Mouse (Mus musculus) forebrain, embryonic 12.5 days (tissue): ENCODE results near the gene Gm20489. TPM values are rescaled to one million over a fixed set of nuclear protein-coding genes. Genes with fewer than 3 reads are reported as not detected.
A peak's percentile ranks its signal among the peaks of the same experiment; 100 is the strongest.

Experiments
- ATAC-seq: fragments of 200-750 bp; cut with Nextera tagmentation; 2 replicates; pipeline ENCODE4 v1.8.0; 2017; ENCODE audit warnings: moderate TSS enrichment; ENCODE audit not compliant: low FRiP score
- H3K27ac ChIP-seq: fragments of 300-500 bp; sonication (generic); 2 replicates; pipeline ENCODE4 v1.5.1; 2016; ENCODE audit warnings: mild to moderate bottlenecking
- H3K27me3 ChIP-seq: fragments of 300-500 bp; sonication (generic); 2 replicates; pipeline ENCODE4 v1.6.1; 2016; ENCODE audit warnings: mild to moderate bottlenecking
- H3K36me3 ChIP-seq: fragments of 300-500 bp; sonication (generic); replicated peaks from 2 replicates; pipeline ENCODE4 v1.6.1; 2016; ENCODE audit warnings: mild to moderate bottlenecking
- H3K4me1 ChIP-seq: fragments of 300-500 bp; sonication (generic); 2 replicates; pipeline ENCODE4 v1.6.1; 2016
- H3K4me2 ChIP-seq: fragments of 300-500 bp; sonication (generic); 2 replicates; pipeline ENCODE4 v1.6.1; 2016; ENCODE audit warnings: mild to moderate bottlenecking, moderate library complexity
- H3K4me3 ChIP-seq: fragments of 300-500 bp; sonication (generic); replicated peaks from 2 replicates; pipeline ENCODE4 v1.5.1; 2016; ENCODE audit warnings: mild to moderate bottlenecking
- H3K9ac ChIP-seq: fragments of 300-500 bp; sonication (generic); 2 replicates; pipeline ENCODE4 v1.6.1; 2016; ENCODE audit warnings: mild to moderate bottlenecking
- H3K9me3 ChIP-seq: fragments of 300-500 bp; sonication (generic); 2 replicates; pipeline ENCODE4 v1.6.1; 2016
- WGBS: fragments of 180-500 bp; shearing (Covaris S2); methylation state at CpG from one replicate; pipeline ENCODE4 v1.1.7; 2016; 5-methylcytosine and 5-hydroxymethylcytosine counted together
- polyA plus RNA-seq: library from polyadenylated mRNA; unstranded; fragments of >200 nt; fragmentation: Nextera tagmentation; extraction: Ambion mirVana; gene quantifications from 2 replicates; pipeline ENCODE4 v1.2.1, GENCODE M21; 2016

The Gm20489 gene
- polyA plus RNA-seq, 1 experiment from 2014 or later, result not detected

- Histone ChIP-seq H3K27me3 (peaks cover 2% of the 10 kb centered on the region; the same call in 1 of the 2 replicates), H3K4me2 (no peak overlapping the region), H3K36me3 (peaks cover 71% of the 10 kb centered on the region), H3K9ac (no peak overlapping the region), H3K4me1 (no peaks in the 10 kb centered on the region), H3K9me3 (no peaks in the 10 kb centered on the region), H3K4me3 (no peak overlapping the region), H3K27ac (no peak overlapping the region)
- no peak for ATAC-seq
- 91% methylated on average over 14 of the region's 14 CpGs for WGBS
Measured at GRCm38 (mm10) chrX:101285953-101286670, 17.3 kb upstream of the Gm20489 start.

GRCm38 (mm10) chrX:101285534-101285933 is 16.7 kb upstream of the Gm20489 start:
- no peak overlapping the region for H3K4me2 ChIP-seq
- 0 out of 2 replicates have a peak, but pooled peaks have one; percentile 36 for ATAC-seq
- 31% methylated on average over 6 of the region's 6 CpGs for WGBS
- H3K27me3 ChIP-seq, result peaks cover 2% of the 10 kb centered on the region; the same call in 1 of the 2 replicates
- H3K36me3 ChIP-seq, result peaks cover 71% of the 10 kb centered on the region
- H3K4me3 ChIP-seq, result no peak overlapping the region
- H3K4me1 ChIP-seq, result no peaks in the 10 kb centered on the region
- H3K9ac ChIP-seq, result no peak overlapping the region
- no peaks in the 10 kb centered on the region for H3K9me3 ChIP-seq
- H3K27ac ChIP-seq, result no peak overlapping the region

GRCm38 (mm10) chrX:101282813-101283212 is 14.0 kb upstream of the Gm20489 start:
- peaks cover 71% of the 10 kb centered on the region for H3K36me3 ChIP-seq
- ATAC-seq, result no peak
- H3K27ac ChIP-seq, result no peak overlapping the region
- 0 out of 2 replicates have a peak, but pooled peaks cover 2% of the 10 kb centered on the region for H3K27me3 ChIP-seq
- no peak overlapping the region for H3K4me2 ChIP-seq
- no peaks in the 10 kb centered on the region for H3K4me1 ChIP-seq
- H3K4me3 ChIP-seq, result no peak overlapping the region
- no peak overlapping the region for H3K9ac ChIP-seq
- H3K9me3 ChIP-seq, result no peaks in the 10 kb centered on the region
- 82% methylated on average over 6 of the region's 6 CpGs for WGBS

- Histone ChIP-seq H3K36me3 (peaks cover 19% of the 10 kb centered on the region), H3K27me3 (peaks cover 7% of the 10 kb centered on the region; the same call in 1 of the 2 replicates), H3K9me3 (no peaks in the 10 kb centered on the region), H3K4me3 (peak within 1 kb of the TSS; percentile 51), H3K27ac (peak within 1 kb of the TSS; percentile 75), H3K4me1 (peaks cover 8% of the 10 kb centered on the region; the same call in 1 of the 2 replicates), H3K4me2 (peak within 1 kb of the TSS; percentile 54), H3K9ac (peak within 1 kb of the TSS; percentile 66)
- peak; percentile 98 for ATAC-seq
- 21% methylated on average over 54 of the region's 54 CpGs for WGBS
Measured at GRCm38 (mm10) chrX:101273875-101274738, 5.3 kb upstream of the Gm20489 start, which contains the start of gene Med12. Gene Med12, plus strand, starts transcription at chrX:101274030.

- H3K27me3 ChIP-seq, result peaks cover 7% of the 10 kb centered on the region; the same call in 1 of the 2 replicates
- H3K36me3 ChIP-seq, result peaks cover 14% of the 10 kb centered on the region
- ATAC-seq, result peak; percentile 39; the same call in 1 of the 2 replicates
- H3K27ac ChIP-seq, result peak overlapping the region; percentile 75; the same call in 1 of the 2 replicates
- peak overlapping the region; percentile 51 for H3K4me3 ChIP-seq
- H3K9ac ChIP-seq, result peak overlapping the region; percentile 66; the same call in 1 of the 2 replicates
- H3K4me1 ChIP-seq, result peaks cover 8% of the 10 kb centered on the region; the same call in 1 of the 2 replicates
- peak overlapping the region; percentile 54 for H3K4me2 ChIP-seq
- H3K9me3 ChIP-seq, result no peaks in the 10 kb centered on the region
- WGBS, result 25% methylated on average over 6 of the region's 6 CpGs
Measured at GRCm38 (mm10) chrX:101273410-101273809, 4.6 kb upstream of the Gm20489 start.

- WGBS, result 78% methylated on average over 5 of the region's 5 CpGs
- ATAC-seq, result no peak
- Histone ChIP-seq H3K4me1 (no peaks in the 10 kb centered on the region), H3K9ac (no peak within 1 kb of the TSS), H3K27ac (no peak within 1 kb of the TSS), H3K36me3 (no peaks in the 10 kb centered on the region), H3K4me2 (no peak within 1 kb of the TSS), H3K4me3 (no peak within 1 kb of the TSS), H3K27me3 (peaks cover 11% of the 10 kb centered on the region; the same call in 1 of the 2 replicates), H3K9me3 (no peaks in the 10 kb centered on the region)
Measured at GRCm38 (mm10) chrX:101268025-101268754, 633 bp downstream of the Gm20489 start, which contains the start of gene Il2rg. Gene Il2rg, minus strand, starts transcription at chrX:101268255.

GRCm38 (mm10) chrX:101266631-101267030 is 2.2 kb downstream of the Gm20489 start:
- 93% methylated on average over 6 of the region's 6 CpGs for WGBS
- no peak for ATAC-seq
- Histone ChIP-seq H3K9me3 (no peaks in the 10 kb centered on the region), H3K4me2 (no peak overlapping the region), H3K36me3 (no peaks in the 10 kb centered on the region), H3K4me3 (no peak overlapping the region), H3K27me3 (peaks cover 11% of the 10 kb centered on the region; the same call in 1 of the 2 replicates), H3K9ac (no peak overlapping the region), H3K4me1 (no peaks in the 10 kb centered on the region), H3K27ac (no peak overlapping the region)

GRCm38 (mm10) chrX:101263892-101264291 is 4.9 kb downstream of the Gm20489 start, which contains the start of gene Gm614:
Gene Gm614, minus strand, starts transcription at chrX:101263992.
- Histone ChIP-seq H3K4me2 (no peak within 1 kb of the TSS), H3K27me3 (peaks cover 11% of the 10 kb centered on the region; the same call in 1 of the 2 replicates), H3K36me3 (0 out of 2 replicates have a peak, but pooled peaks cover 1% of the 10 kb centered on the region), H3K9me3 (no peaks in the 10 kb centered on the region), H3K4me3 (no peak within 1 kb of the TSS), H3K4me1 (peaks cover 13% of the 10 kb centered on the region), H3K27ac (no peak within 1 kb of the TSS), H3K9ac (no peak within 1 kb of the TSS)
- WGBS, result 94% methylated on average over 1 of the region's 1 CpGs
- no peak for ATAC-seq

- Histone ChIP-seq H3K4me2 (peak overlapping the region; percentile 22), H3K27ac (peak overlapping the region; percentile 76), H3K4me1 (peaks cover 13% of the 10 kb centered on the region), H3K9ac (no peak overlapping the region), H3K9me3 (no peaks in the 10 kb centered on the region), H3K27me3 (peaks cover under 1% of the 10 kb centered on the region; the same call in 1 of the 2 replicates), H3K4me3 (no peak overlapping the region), H3K36me3 (0 out of 2 replicates have a peak, but pooled peaks cover 5% of the 10 kb centered on the region)
- peak; percentile 71 for ATAC-seq
- WGBS, result 22% methylated on average over 10 of the region's 13 CpGs
Measured at GRCm38 (mm10) chrX:101260441-101261325, 8.1 kb downstream of the Gm20489 start.

- H3K27me3 ChIP-seq, result peaks cover 8% of the 10 kb centered on the region; the same call in 1 of the 2 replicates
- H3K9me3 ChIP-seq, result no peaks in the 10 kb centered on the region
- no peak for ATAC-seq
- no peak overlapping the region for H3K4me2 ChIP-seq
- no peak overlapping the region for H3K9ac ChIP-seq
- H3K4me1 ChIP-seq, result peaks cover 22% of the 10 kb centered on the region
- H3K27ac ChIP-seq, result no peak overlapping the region
- whole genome bisulfite sequencing, result 88% methylated on average over 13 of the region's 13 CpGs
- 0 out of 2 replicates have a peak, but pooled peaks cover 5% of the 10 kb centered on the region for H3K36me3 ChIP-seq
- no peak overlapping the region for H3K4me3 ChIP-seq
Measured at GRCm38 (mm10) chrX:101256603-101257002, 12.2 kb downstream of the Gm20489 start.
